Comparison of ENCODE assay signal across 8 mouse cellular contexts in genomic region chr6:125071896-125072279, GRCm38 (mm10). TPM values are rescaled to one million over a fixed set of nuclear protein-coding genes. Genes with fewer than 3 reads are reported as not detected.
DNase-seq lines count a peak whose midpoint lies in the region; ATAC-seq lines count a peak whose summit lies in the region.

No protein-coding gene starts in this region.

- H3K4me3 ChIP-seq in intestine, embryonic 14.5 days (ENCODE audit: low read depth, low read length) = no peak overlapping the region
- H3K4me3 ChIP-seq in macrophage (ENCODE audit: inconsistent target) = peak overlapping the region; percentile 42

- no peak for ATAC-seq in intestine, embryonic 14.5 days (replicated peaks; ENCODE audit: low FRiP score, low TSS enrichment, low read depth)

- no peaks in the 10 kb centered on the region for H3K27me3 ChIP-seq in intestine, embryonic 14.5 days (replicated peaks; ENCODE audit: control insufficient read depth, insufficient read depth, low read length)

- no peak overlapping the region for H3K4me2 ChIP-seq in intestine, embryonic 14.5 days (ENCODE audit: low read length)

- H3K4me1 ChIP-seq in intestine, embryonic 14.5 days (replicated peaks; ENCODE audit: control insufficient read depth, insufficient read depth, low read length) = peaks cover 7% of the 10 kb centered on the region; the same call in 1 of the 2 replicates

- peak; percentile 35 to 68 for DNase-seq in left cerebral cortex, adult 18-20 months (ENCODE audit: low spot score in 2 of 2)
- DNase-seq in left cerebral cortex, adult 11 months (ENCODE audit: low spot score) = no peak
- peak; percentile 77 for DNase-seq in R1 (ENCODE audit: low read depth, low spot score)
- DNase-seq in cerebellum, postnatal 4 days (ENCODE audit: low spot score in 2 of 2) = peak; percentile 57 to 94
- peak; percentile 72 for DNase-seq in intestine, embryonic 14.5 days (ENCODE audit: low spot score)
- peak; percentile 57 for DNase-seq in thymus, postnatal 0 days (ENCODE audit: low spot score)
- no peak for DNase-seq in urinary bladder, adult 18-20 months (ENCODE audit: low spot score in 2 of 2)

- H3K27ac ChIP-seq in intestine, embryonic 14.5 days (ENCODE audit: low read depth) = peak overlapping the region; percentile 57
- peak overlapping the region; percentile 85 for H3K27ac ChIP-seq in macrophage

- peaks cover 46% of the 10 kb centered on the region for H3K79me2 ChIP-seq in macrophage (ENCODE audit: inconsistent target)

- H3K9ac ChIP-seq in intestine, embryonic 14.5 days (ENCODE audit: low read length) = no peak overlapping the region

- 11% methylated on average over 2 of the region's 2 CpGs for WGBS in intestine, embryonic 14.5 days
- 0% methylated on average over 1 of the region's 2 CpGs for WGBS in macrophage (ENCODE audit: missing documents)

- no peaks in the 10 kb centered on the region for H3K36me3 ChIP-seq in intestine, embryonic 14.5 days (ENCODE audit: control insufficient read depth, insufficient read depth, low read length)
- no peaks in the 10 kb centered on the region; the same call in 1 of the 2 replicates for H3K36me3 ChIP-seq in macrophage (ENCODE audit: inconsistent target)

- H3K9me3 ChIP-seq in intestine, embryonic 14.5 days (ENCODE audit: control insufficient read depth, low read length) = no peaks in the 10 kb centered on the region

RNA-seq across cellular contexts. Expression of gene Lpar5, which starts 4.2 kb away (rescaled TPM):
- total RNA-seq in left cerebral cortex, adult 18-20 months (2021) = under 1 TPM; 0.58 to 0.68 TPM
- 2.3 and 3.0 TPM in 2 replicates for polyA plus RNA-seq in intestine, embryonic 14.5 days (2014; fragmentation: Nextera tagmentation; extraction: Ambion mirVana)
- 10 to 100 TPM in 1 of 26 experiments, 1 to 10 TPM in 16, under 1 TPM in 5, not detected in 4; 0.50 to 13.9 (median 1.9) TPM for total RNA-seq in macrophage (2018; cell fraction: chromatin; rRNA removed)
- 10 to 100 TPM in 23 of 26 experiments, 1 to 10 TPM in 3; 4.7 to 33.3 (median 20.4) TPM for total RNA-seq in macrophage (2018; cell fraction: cytosol; rRNA removed)
- total RNA-seq in macrophage (2018; cell fraction: nucleus; rRNA removed) = 10 to 100 TPM in 19 of 26 experiments, 1 to 10 TPM in 7; 1.1 to 37.2 (median 12.8) TPM
- 10.0 to 28.0 TPM (median 23.5 TPM) in 3 replicates for polyA plus RNA-seq in macrophage (2018)
- polyA plus RNA-seq in thymus, postnatal 0 days (2015; fragmentation: Nextera tagmentation; extraction: Ambion mirVana) = 3.5 and 4.2 TPM in 2 replicates

RNA-seq across cellular contexts. Expression of gene Acrbp, which starts 22.4 kb away (rescaled TPM):
- total RNA-seq in left cerebral cortex, adult 18-20 months (2021) = 10 to 100 TPM; 11.2 to 14.5 TPM
- 11.4 and 13.4 TPM in 2 replicates for polyA plus RNA-seq in intestine, embryonic 14.5 days (2014; fragmentation: Nextera tagmentation; extraction: Ambion mirVana)
- total RNA-seq in macrophage (2018; cell fraction: chromatin; rRNA removed) = 100 to 1,000 TPM in 2 of 26 experiments, 10 to 100 TPM in 21, 1 to 10 TPM in 3; 8.8 to 120 (median 49.0) TPM
- 1 to 10 TPM in 14 of 26 experiments, under 1 TPM in 12; 0.10 to 6.3 (median 1.2) TPM for total RNA-seq in macrophage (2018; cell fraction: cytosol; rRNA removed)
- total RNA-seq in macrophage (2018; cell fraction: nucleus; rRNA removed) = 10 to 100 TPM in 21 of 26 experiments, 1 to 10 TPM in 5; 7.4 to 83.3 (median 27.0) TPM
- polyA plus RNA-seq in macrophage (2018) = 1.4 to 5.9 TPM (median 3.2 TPM) in 3 replicates
- polyA plus RNA-seq in thymus, postnatal 0 days (2015; fragmentation: Nextera tagmentation; extraction: Ambion mirVana) = 9.2 and 10.2 TPM in 2 replicates

RNA-seq across cellular contexts. Expression of gene Chd4, which starts 23.9 kb away (rescaled TPM):
- 100 to 1,000 TPM; 147 to 150 TPM for total RNA-seq in left cerebral cortex, adult 18-20 months (2021)
- 74.2 and 74.8 TPM in 2 replicates for polyA plus RNA-seq in intestine, embryonic 14.5 days (2014; fragmentation: Nextera tagmentation; extraction: Ambion mirVana)
- 1,000 to 10,000 TPM in 4 of 26 experiments, 100 to 1,000 TPM in 22; 298 to 1,530 (median 519) TPM for total RNA-seq in macrophage (2018; cell fraction: chromatin; rRNA removed)
- total RNA-seq in macrophage (2018; cell fraction: cytosol; rRNA removed) = 100 to 1,000 TPM in 23 of 26 experiments, 10 to 100 TPM in 3; 83.5 to 221 (median 140) TPM
- total RNA-seq in macrophage (2018; cell fraction: nucleus; rRNA removed) = 100 to 1,000 TPM; 182 to 730 (median 272) TPM
- 102 to 280 TPM (median 126 TPM) in 3 replicates for polyA plus RNA-seq in macrophage (2018)
- 70.0 and 84.9 TPM in 2 replicates for polyA plus RNA-seq in thymus, postnatal 0 days (2015; fragmentation: Nextera tagmentation; extraction: Ambion mirVana)

RNA-seq across cellular contexts. Expression of gene Ing4, which starts 32.3 kb away (rescaled TPM):
- total RNA-seq in left cerebral cortex, adult 18-20 months (2021) = 10 to 100 TPM; 50.7 to 51.1 TPM
- 94.4 and 108 TPM in 2 replicates for polyA plus RNA-seq in intestine, embryonic 14.5 days (2014; fragmentation: Nextera tagmentation; extraction: Ambion mirVana)
- total RNA-seq in macrophage (2018; cell fraction: chromatin; rRNA removed) = 100 to 1,000 TPM in 16 of 26 experiments, 10 to 100 TPM in 10; 32.0 to 260 (median 112) TPM
- total RNA-seq in macrophage (2018; cell fraction: cytosol; rRNA removed) = 10 to 100 TPM; 23.5 to 74.3 (median 45.3) TPM
- total RNA-seq in macrophage (2018; cell fraction: nucleus; rRNA removed) = 100 to 1,000 TPM in 5 of 26 experiments, 10 to 100 TPM in 21; 26.5 to 172 (median 60.7) TPM
- 40.7 to 67.3 TPM (median 57.5 TPM) in 3 replicates for polyA plus RNA-seq in macrophage (2018)
- 113 and 118 TPM in 2 replicates for polyA plus RNA-seq in thymus, postnatal 0 days (2015; fragmentation: Nextera tagmentation; extraction: Ambion mirVana)

RNA-seq across cellular contexts. Expression of gene Nop2, which starts 59.8 kb away (rescaled TPM):
- 10 to 100 TPM; 30.2 to 30.5 TPM for total RNA-seq in left cerebral cortex, adult 18-20 months (2021)
- polyA plus RNA-seq in intestine, embryonic 14.5 days (2014; fragmentation: Nextera tagmentation; extraction: Ambion mirVana) = 72.1 and 75.2 TPM in 2 replicates
- total RNA-seq in macrophage (2018; cell fraction: chromatin; rRNA removed) = 10 to 100 TPM; 13.1 to 74.0 (median 27.4) TPM
- 10 to 100 TPM; 10.6 to 23.4 (median 18.6) TPM for total RNA-seq in macrophage (2018; cell fraction: cytosol; rRNA removed)
- total RNA-seq in macrophage (2018; cell fraction: nucleus; rRNA removed) = 10 to 100 TPM; 10.7 to 60.1 (median 18.4) TPM
- polyA plus RNA-seq in macrophage (2018) = 15.3 to 47.0 TPM (median 23.8 TPM) in 3 replicates
- 53.9 and 60.7 TPM in 2 replicates for polyA plus RNA-seq in thymus, postnatal 0 days (2015; fragmentation: Nextera tagmentation; extraction: Ambion mirVana)

Comparison
In these comparisons a context has a peak if more than half of its experiments do, and no peak if none do; other contexts are left out.
1. DNase-seq: peak in left cerebral cortex, adult 18-20 months (2 of 2), R1 (single experiment), cerebellum, postnatal 4 days (2 of 2), intestine, embryonic 14.5 days (single experiment) and thymus, postnatal 0 days (single experiment); none in left cerebral cortex, adult 11 months (single experiment) and urinary bladder, adult 18-20 months (0 of 2).